Mouse (Mus musculus) frontal cortex, postnatal 25 days (tissue): ENCODE measurements around the gene Stard10.

ENCODE experiments used
- DNase-seq, 2 experiments: peaks; one replicate each; pipeline ENCODE4 v3.0.0; 2022; ENCODE audit warnings: low spot score in 2 of 2

Gene Stard10

DNA sequence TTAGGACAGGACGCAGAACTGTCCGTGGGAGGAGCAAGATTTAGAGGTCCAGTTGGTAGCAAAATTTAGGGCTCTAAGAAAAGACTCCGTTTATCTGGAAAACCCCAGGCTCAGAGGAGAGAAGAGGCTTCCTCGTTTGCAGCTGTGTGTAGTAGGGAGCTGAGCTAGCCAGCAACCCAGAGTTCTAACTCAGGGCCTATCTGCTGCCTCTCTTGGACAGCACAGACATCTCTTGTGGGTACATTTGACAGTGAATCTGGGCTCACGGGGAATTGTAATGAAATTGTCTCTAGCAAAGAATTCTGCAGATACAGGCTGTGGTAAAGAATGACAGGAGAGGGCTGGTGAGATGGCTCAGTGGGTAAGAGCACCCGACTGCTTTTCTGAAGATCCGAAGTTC is 14.2 kb upstream of the Stard10 start:
- DNase-seq, result no peak

- DNase-seq, result no peak
Measured at GRCm38 (mm10) chr7:101306841-101307240, 10.0 kb upstream of the Stard10 start.

- DNase-seq, result no peak
Measured at GRCm38 (mm10) chr7:101309985-101310326, 6.9 kb upstream of the Stard10 start.

GRCm38 (mm10) chr7:101310327-101311028 is 6.4 kb upstream of the Stard10 start:
- DNase-seq, result peak; percentile 96 to 97

DNA sequence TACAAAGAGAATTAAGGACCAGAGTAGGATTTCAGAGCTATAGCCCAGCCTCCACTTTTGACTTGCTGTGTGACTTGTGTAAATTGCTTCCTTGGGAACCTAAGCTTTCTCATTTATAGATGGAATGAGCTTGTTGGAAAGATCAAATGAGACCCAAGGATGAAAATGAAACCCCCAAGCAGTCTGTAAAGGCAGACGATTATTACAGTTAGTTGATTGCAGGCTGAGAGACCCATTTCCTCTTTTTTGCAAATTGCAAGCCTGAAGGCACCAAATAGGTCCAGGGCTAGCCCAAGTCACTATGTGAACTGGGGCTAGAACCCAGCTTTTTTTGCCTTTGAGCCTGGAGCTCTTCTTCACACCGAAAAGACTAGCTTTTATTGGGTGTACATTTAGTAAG is 5.8 kb upstream of the Stard10 start:
- DNase-seq, result no peak

- DNase-seq, result no peak
Measured at GRCm38 (mm10) chr7:101313033-101313432, 3.9 kb upstream of the Stard10 start.

DNA sequence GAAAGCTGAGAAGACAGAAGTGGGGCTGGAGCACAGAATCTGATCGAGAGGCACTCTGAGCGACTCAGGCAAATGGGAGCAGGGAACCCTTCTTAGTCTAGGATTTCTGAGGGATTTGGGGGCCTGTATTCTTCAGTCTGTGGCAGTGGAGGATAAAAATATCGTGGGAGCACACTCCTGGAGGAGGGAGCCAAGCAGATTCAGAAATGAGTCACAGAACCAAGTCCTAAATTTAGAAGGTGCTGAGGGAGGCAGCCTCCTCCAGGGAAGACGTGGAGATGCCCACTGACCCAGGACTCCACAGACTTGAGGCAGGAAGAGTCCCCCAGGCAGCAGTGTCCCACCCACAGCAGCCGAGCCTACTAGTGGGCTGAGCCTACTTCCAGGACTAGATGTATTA is 2.5 kb upstream of the Stard10 start:
- DNase-seq, result peak; percentile 28

DNA sequence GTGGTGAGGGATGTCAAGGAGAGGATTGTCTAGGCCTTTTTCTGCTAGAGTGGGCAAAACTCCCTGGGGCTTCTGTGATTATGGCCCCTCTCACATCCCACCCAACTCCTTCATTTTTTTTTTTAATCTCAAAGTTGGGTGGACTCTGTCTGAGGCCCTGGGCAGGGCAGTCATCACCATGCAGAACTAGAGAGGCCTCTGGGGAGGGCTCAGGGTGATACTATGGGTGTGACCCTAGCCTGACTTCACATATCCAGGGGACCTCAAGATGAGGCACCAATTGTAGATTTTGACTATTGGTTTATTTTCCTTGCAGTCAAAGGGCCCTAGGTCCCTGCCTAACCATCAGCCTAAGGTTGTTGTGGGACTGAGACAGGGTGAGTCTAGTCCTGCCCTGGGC is 1.2 kb upstream of the Stard10 start:
- DNase-seq, result no peak

GRCm38 (mm10) chr7:101316591-101317001 is 290 bp upstream of the Stard10 start:
- no peak for DNase-seq

- no peak for DNase-seq
Measured at GRCm38 (mm10) chr7:101318848-101319247, 2.0 kb downstream of the Stard10 start.

GRCm38 (mm10) chr7:101319796-101320195 is 2.9 kb downstream of the Stard10 start:
- no peak for DNase-seq

DNA sequence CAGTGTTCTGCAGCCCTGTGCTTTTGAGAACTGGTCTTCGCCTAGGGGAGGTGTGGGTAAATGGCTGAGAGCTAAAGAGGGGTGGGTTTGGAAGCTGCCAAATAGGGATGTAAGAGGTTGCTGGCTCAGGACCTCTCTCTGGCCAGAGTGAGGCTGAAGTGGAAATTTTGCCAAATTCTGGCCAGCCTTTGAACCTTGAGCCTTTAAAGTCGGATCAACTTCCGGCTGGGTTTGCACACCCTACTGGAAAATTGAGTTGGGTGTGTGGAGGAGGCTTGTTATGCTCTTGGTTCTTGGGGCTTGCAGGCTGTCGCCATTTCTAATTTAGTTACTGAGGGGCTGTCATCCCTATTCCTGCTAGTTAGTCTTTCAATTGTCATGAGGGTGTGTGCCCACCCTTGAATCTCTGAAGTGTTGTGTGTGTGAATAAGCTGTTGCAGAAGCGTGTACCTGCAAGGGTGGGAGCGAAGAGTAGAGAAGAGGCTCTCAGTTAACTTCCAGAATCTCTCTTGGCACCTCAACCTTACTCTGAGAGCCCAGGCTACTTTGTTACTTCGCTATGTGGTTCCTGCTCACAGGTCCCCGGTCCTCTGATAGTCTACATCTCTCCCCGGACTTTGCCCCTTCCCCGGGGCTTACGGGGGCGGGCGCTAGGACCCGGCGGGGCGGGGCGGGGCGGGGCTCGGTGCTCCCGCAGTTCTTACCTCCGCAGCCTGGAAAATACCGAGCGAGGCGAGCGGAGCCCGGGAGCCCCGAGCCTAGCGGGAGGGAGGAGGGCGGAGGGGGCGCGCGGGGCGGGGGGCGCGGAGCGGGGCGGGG is 3.7 kb downstream of the Stard10 start:
- DNase-seq, result no peak

- no peak for DNase-seq
Measured at GRCm38 (mm10) chr7:101321218-101321827, 4.4 kb downstream of the Stard10 start.

- no peak for DNase-seq
Measured at GRCm38 (mm10) chr7:101323141-101323594, 6.3 kb downstream of the Stard10 start.

GRCm38 (mm10) chr7:101324142-101324962 is 7.5 kb downstream of the Stard10 start:
- DNase-seq, result no peak

DNA sequence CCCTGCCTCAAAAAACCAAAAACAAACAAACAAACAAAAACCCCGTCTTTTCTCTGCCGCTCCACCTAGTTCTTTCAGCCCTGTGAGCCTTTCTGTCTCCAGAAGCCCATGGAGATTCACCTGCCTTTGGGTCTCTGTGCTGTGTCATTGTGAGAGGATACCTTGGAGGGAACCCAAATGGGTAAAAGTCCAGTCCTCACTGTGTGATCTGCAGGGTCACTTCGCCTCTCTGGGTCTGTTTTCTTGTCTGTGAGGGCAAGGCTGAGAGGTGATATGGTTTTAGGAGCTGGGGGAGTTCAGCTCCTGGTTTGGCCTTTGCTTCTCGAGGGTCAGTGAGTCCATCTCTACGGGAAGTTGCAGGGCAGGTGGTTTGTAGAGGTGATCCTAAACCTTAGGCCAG is 9.1 kb downstream of the Stard10 start:
- DNase-seq, result no peak

DNA sequence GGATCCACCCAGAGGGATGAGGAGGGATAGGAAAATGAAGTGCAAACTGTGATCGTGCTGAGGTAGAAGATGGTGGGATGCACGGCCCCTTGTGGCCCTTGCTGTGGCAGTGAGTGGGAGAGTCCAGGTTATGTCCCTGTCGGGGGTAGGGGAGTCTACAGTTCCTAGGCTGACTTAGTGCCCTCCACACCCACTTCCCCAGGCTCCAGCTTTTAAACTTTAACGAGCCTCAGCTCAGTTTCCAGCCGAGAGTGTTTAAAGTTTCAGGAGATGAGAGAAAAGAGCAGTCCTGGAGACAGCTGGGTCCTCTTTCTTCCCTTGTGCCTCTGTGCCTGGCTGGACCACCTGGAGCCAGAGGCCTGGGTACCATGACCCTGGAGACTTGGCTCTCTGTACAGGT is 10.4 kb downstream of the Stard10 start:
- DNase-seq, result no peak

GRCm38 (mm10) chr7:101327786-101328185 is 10.9 kb downstream of the Stard10 start:
- DNase-seq, result no peak

DNA sequence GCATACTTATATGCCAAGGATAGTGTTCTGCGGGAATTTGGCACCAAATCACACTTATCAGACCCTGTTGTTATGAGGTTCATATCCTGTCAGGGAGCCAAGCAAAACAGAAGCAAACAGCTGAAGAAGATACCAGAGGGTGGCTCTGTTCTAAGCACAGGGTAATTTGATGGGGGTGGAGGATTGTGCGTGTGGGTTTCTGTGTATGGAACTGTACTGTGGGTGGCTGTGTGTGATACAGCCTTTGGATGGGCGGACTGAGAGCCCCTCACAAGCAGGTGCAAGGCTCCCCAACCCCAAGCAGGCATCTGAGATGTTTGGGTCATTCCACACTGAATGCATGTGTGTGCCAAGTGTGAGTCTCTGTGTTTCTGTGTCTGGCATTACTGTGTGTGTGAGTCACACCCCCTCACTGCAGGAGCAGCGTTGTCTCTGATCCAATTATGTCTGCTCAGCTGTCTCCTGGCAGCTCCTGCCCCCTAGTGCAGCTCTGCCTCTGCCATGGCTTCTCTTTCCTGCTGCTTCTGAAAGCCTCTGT is 11.8 kb downstream of the Stard10 start:
- peak in 1 of 2 experiments; percentile 47 for DNase-seq

GRCm38 (mm10) chr7:101329606-101330005 is 12.7 kb downstream of the Stard10 start:
- DNase-seq, result no peak

- no peak for DNase-seq
Measured at GRCm38 (mm10) chr7:101330074-101330840, 13.4 kb downstream of the Stard10 start.
